Mouse (Mus musculus) bone marrow macrophage, adult 2 months (primary cell): ENCODE data around the gene Hipk3.

Source experiments
- CTCF ChIP-seq: IDR thresholded peaks from 2 replicates; pipeline ENCODE4 v1.5.1; 2012; ENCODE audit warnings: low read depth, mild to moderate bottlenecking, low read length, moderate library complexity
- POLR2A ChIP-seq: IDR thresholded peaks from 2 replicates; pipeline ENCODE4 v1.6.1; 2012; ENCODE audit warnings: mild to moderate bottlenecking, low read depth, low read length, borderline replicate concordance

- TF ChIP-seq CTCF (no peak), POLR2A (no peak)
These were observed 74.8 kb downstream of the Hipk3 start for GRCm38 (mm10) chr2:104419411-104419810.
